Mouse (Mus musculus): Measurements from ENCODE around the gene Dcaf5. TPM values are rescaled to one million over a fixed set of nuclear protein-coding genes. Genes with fewer than 3 reads are reported as not detected.

Gene Dcaf5
- total RNA-seq (2023): 57.3 TPM

DNA sequence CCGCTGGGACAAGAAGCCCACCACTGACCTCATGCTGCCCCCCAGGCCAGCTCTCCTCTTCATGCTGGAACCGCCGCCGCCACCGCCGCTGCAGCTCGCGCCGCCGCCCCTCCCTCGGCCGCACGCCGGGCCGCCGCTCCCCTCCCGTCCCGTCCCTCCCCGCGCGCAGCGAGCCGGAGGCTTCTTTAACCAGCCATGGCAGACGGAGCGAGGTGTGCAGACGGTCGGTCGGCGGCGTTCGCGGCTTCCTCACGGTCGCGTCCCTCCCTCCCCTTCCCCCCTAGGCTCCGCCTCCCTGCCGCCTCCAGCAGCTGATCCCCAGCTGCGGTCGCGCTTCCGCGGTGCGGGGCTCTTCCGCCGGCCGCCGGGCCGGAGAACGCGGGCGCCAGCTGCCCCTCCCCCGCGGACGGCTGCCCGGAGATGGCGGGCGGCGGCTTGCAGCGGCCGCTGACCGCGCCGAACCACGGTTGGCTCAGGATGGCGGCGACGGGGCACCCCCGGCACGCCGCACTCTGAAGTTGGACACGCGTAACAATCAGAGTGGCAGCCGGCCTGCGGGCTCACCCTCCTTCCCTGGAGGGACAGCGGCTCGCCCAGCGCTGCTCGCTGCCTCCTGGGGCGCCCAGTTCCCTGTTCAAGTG is at the start of gene Dcaf5:
Gene Dcaf5 (minus strand): TSS at position 266 of the 641 bp plus-strand sequence.

DNA sequence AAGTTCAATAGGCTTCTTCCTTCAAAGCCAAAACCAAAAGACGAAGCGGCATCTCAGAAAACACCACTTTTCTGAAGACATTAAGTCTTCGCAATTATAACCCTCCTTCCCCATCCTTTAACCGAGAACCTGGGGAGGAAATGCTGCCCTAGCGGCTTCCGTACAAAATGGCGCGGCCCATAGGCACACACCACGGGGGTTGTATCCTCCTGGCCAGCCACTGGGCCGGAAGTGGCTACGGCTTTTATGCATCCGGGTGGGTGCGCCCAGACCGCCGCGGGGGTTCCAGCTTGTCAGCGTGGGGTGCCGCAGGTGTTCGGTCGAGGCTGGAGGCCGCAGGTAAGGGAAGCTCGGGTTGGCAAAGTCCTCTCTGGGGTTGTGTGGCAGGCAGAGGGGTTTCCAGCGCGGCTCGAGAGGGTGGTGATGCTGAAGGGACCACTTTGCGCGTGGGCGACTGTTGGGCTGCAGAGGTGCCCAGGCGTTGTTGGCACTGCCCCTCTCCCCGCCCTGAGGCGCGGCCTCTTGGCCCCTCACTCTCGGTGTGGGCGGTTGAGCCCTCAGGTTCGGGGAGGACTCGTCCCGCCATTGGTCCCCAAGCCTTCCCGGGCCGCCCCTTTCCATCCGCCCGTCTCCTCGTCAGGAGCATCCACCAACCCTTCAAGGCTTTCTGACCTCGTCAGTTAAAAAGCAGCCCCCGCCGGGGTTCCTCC is 26.7 kb upstream of the Dcaf5 start, which contains the start of gene Exd2:
Gene Exd2 (plus strand): TSS at position 154 of the 710 bp plus-strand sequence.

Other genes starting within 250 kb of the Dcaf5 start
- 344 TPM for gene Actn1, start 176.2 kb downstream of the Dcaf5 start, total RNA-seq (2023)
- 42.1 TPM for gene Exd2, start 26.5 kb upstream of the Dcaf5 start, total RNA-seq (2023)
- gene Galnt16, start 81.7 kb upstream of the Dcaf5 start, total RNA-seq (2023): not detected
- gene Slc39a9, start 207.3 kb upstream of the Dcaf5 start, total RNA-seq (2023): 30.9 TPM
- gene Erh, start 207.7 kb upstream of the Dcaf5 start, total RNA-seq (2023): 80.0 TPM

Data from CD4-positive naive resting alpha-beta T cell, adult 76 days (primary cell).